Mouse (Mus musculus): ENCODE results near the gene Cox7a2. TPM values are rescaled to one million over a fixed set of nuclear protein-coding genes. Genes with fewer than 3 reads are reported as not detected.
A peak's percentile ranks its signal among the peaks of the same experiment; 100 is the strongest.

Cox7a2 gene
- total and polyA plus RNA-seq, 2 experiments, result 163 to 458 TPM

DNA sequence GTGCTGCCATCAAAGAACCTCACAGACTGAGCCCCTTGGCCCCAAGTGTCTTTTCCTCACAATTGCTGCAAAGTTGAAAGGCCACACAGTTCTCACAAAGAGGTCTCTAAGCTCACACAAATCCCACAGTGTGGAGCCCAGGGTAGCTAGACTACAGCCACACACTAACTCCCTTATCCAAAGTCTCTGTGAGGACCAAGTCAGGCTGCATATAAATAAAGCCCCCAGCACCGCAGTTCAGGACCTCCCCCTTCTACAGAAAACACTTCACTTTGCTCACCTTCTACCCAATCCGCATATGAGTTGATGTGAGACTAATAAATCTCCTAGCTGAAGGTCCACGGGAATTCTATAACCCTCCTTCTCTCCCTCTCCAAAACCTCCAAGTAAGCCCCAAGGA lies 24.8 kb upstream of the Cox7a2 start:
- WGBS, result 63% methylated on average over 3 of the region's 3 CpGs
- Histone ChIP-seq H3K4me3 (ENCODE audit: insufficient read depth, low read depth, low read length) (no peak overlapping the region), H3K36me3 (ENCODE audit: control insufficient read depth, insufficient read depth, low read length) (peaks cover 4% of the 10 kb centered on the region; the same call in 1 of the 2 replicates), H3K27ac (replicated peaks; ENCODE audit: insufficient read depth, low read depth, low read length) (no peak overlapping the region; the same call in 1 of the 2 replicates), H3K4me1 (ENCODE audit: control insufficient read depth, insufficient read depth, low read length) (peaks cover 37% of the 10 kb centered on the region), H3K27me3 (ENCODE audit: control insufficient read depth, insufficient read depth, low read length) (no peaks in the 10 kb centered on the region), H3K9ac (ENCODE audit: low read depth, low read length) (no peak overlapping the region), H3K79me2 (ENCODE audit: control insufficient read depth, insufficient read depth, low read length) (peaks cover 25% of the 10 kb centered on the region)
- no peak for TF ChIP-seq CTCF (IDR thresholded peaks at IDR 0.05; ENCODE audit: low read depth, low read length)
- TF ChIP-seq POLR2A (IDR thresholded peaks at IDR 0.05; ENCODE audit: extremely low read depth, insufficient read depth, low read length), result no peak
- DNase-seq (ENCODE audit: extremely low read depth, low read depth, low spot score), result no peak

DNA sequence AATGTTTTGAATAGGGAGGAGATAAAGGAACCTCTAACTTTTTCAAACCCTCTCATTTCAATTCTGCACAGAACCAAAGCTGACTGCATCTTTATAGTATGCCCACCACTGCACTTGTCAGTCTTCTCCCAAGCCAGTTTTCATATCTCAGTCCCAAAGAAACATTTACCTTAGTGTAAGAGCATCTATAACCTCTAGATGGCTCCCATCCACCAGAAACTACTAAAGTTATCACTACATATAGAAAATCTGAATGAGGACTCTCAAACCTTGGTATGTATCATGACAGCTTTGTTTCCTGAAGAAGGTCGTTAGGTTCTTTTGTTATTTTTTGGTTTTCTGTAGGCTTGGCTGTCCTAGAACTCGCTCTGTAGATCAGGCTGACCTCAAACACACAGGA lies 19.7 kb upstream of the Cox7a2 start:
- Histone ChIP-seq H3K27ac (replicated peaks; ENCODE audit: insufficient read depth, low read depth, low read length) (no peak overlapping the region), H3K4me1 (ENCODE audit: control insufficient read depth, insufficient read depth, low read length) (peaks cover 18% of the 10 kb centered on the region), H3K27me3 (ENCODE audit: control insufficient read depth, insufficient read depth, low read length) (no peaks in the 10 kb centered on the region), H3K36me3 (ENCODE audit: control insufficient read depth, insufficient read depth, low read length) (peaks cover 18% of the 10 kb centered on the region), H3K4me3 (ENCODE audit: insufficient read depth, low read depth, low read length) (no peak overlapping the region), H3K9ac (ENCODE audit: low read depth, low read length) (no peak overlapping the region), H3K79me2 (ENCODE audit: control insufficient read depth, insufficient read depth, low read length) (peaks cover 12% of the 10 kb centered on the region)
- no peak for DNase-seq (ENCODE audit: extremely low read depth, low read depth, low spot score)
- TF ChIP-seq POLR2A (IDR thresholded peaks at IDR 0.05; ENCODE audit: extremely low read depth, insufficient read depth, low read length), result no peak
- no peak for TF ChIP-seq CTCF (IDR thresholded peaks at IDR 0.05; ENCODE audit: low read depth, low read length)
- 75% methylated on average over 2 of the region's 2 CpGs for WGBS

DNA sequence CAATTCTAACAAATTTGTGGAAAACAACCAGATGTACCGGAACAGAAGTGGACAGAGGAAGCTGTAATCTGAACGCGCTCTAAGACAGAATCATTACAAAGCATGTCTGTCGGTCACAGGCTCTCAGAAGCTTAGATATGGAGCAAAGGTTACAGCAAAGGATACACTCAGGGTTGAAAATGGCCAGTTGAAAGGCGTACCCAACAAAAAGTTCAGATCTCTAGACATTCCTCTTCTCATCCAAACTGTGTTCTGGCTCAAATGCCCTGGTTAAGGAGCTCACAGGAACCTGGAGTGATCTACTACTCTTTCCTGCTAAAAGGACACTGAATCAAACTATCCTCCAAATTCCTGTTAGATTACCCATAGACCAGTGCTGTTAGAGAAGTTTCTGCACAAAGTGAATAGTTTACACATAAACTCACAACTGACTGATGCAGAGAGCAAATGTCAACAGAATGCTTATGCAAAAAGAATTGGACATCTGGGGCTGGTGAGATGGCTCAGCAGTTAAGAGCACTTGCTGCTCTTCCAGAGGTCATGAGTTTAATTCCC lies 7.4 kb upstream of the Cox7a2 start:
- Histone ChIP-seq H3K4me1 (ENCODE audit: control insufficient read depth, insufficient read depth, low read length) (no peaks in the 10 kb centered on the region; the same call in 1 of the 2 replicates), H3K36me3 (ENCODE audit: control insufficient read depth, insufficient read depth, low read length) (peaks cover 22% of the 10 kb centered on the region), H3K9ac (ENCODE audit: low read depth, low read length) (no peak overlapping the region), H3K27ac (replicated peaks; ENCODE audit: insufficient read depth, low read depth, low read length) (no peak overlapping the region), H3K4me3 (ENCODE audit: insufficient read depth, low read depth, low read length) (no peak overlapping the region), H3K79me2 (ENCODE audit: control insufficient read depth, insufficient read depth, low read length) (no peaks in the 10 kb centered on the region; the same call in 1 of the 2 replicates), H3K27me3 (ENCODE audit: control insufficient read depth, insufficient read depth, low read length) (no peaks in the 10 kb centered on the region)
- WGBS, result 70% methylated on average over 5 of the region's 5 CpGs
- TF ChIP-seq POLR2A (IDR thresholded peaks at IDR 0.05; ENCODE audit: extremely low read depth, insufficient read depth, low read length), result no peak
- DNase-seq (ENCODE audit: extremely low read depth, low read depth, low spot score), result no peak

DNA sequence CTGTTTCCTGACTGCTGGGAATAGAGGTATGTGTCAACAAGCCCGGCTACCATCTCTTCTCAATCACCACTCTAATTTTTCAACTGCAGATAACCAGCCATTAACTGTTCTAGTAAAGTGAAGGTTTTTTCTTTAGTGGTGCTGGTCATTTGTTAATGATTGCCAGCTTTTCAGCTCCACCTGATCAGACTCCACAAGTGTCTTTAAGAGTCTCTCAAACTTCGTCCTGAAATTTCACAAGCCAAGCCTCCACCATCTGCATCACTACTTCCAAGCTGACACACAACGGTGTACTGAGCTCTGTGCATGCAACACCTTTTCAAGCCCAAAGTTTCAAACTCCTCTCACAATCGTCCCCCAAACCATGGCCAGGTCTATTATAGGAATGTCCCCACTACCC lies 5.7 kb upstream of the Cox7a2 start:
- no peak overlapping the region for H3K27ac ChIP-seq (replicated peaks; ENCODE audit: insufficient read depth, low read depth, low read length)
- no peak for DNase-seq (ENCODE audit: extremely low read depth, low read depth, low spot score)
- no peaks in the 10 kb centered on the region for H3K79me2 ChIP-seq (ENCODE audit: control insufficient read depth, insufficient read depth, low read length)
- no peaks in the 10 kb centered on the region; the same call in 1 of the 2 replicates for H3K4me1 ChIP-seq (ENCODE audit: control insufficient read depth, insufficient read depth, low read length)
- H3K9ac ChIP-seq (ENCODE audit: low read depth, low read length), result no peak overlapping the region
- no peaks in the 10 kb centered on the region for H3K27me3 ChIP-seq (ENCODE audit: control insufficient read depth, insufficient read depth, low read length)
- no peak for TF ChIP-seq POLR2A (IDR thresholded peaks at IDR 0.05; ENCODE audit: extremely low read depth, insufficient read depth, low read length)
- no peak for TF ChIP-seq CTCF (IDR thresholded peaks at IDR 0.05; ENCODE audit: low read depth, low read length)
- H3K4me3 ChIP-seq (ENCODE audit: insufficient read depth, low read depth, low read length), result no peak overlapping the region
- WGBS, result 65% methylated on average over 4 of the region's 4 CpGs
- peaks cover 8% of the 10 kb centered on the region for H3K36me3 ChIP-seq (ENCODE audit: control insufficient read depth, insufficient read depth, low read length)

DNA sequence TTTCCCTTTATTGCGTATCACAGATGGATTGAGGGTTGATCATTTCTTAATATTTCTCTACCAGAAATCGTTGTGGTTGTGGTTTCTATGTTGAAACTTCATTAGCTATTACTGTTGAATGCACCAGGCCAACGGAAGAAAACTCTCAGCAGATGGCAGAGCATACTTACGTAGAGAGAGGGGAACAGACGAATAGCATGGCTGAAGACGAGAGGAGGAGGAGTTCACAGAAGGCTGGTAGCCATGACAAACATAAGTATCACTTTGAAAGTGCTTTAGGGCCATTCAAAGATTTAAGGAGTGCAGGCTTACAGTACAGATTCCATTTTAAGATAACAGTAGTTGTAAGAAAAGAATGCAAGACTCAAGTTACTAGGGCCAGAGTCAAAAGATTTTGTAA lies 2.8 kb upstream of the Cox7a2 start:
- Histone ChIP-seq H3K27ac (replicated peaks; ENCODE audit: insufficient read depth, low read depth, low read length) (0 out of 2 replicates have a peak overlapping the region, but pooled peaks have one; percentile 5), H3K79me2 (ENCODE audit: control insufficient read depth, insufficient read depth, low read length) (peaks cover 5% of the 10 kb centered on the region; the same call in 1 of the 2 replicates), H3K4me3 (ENCODE audit: insufficient read depth, low read depth, low read length) (no peak overlapping the region), H3K27me3 (ENCODE audit: control insufficient read depth, insufficient read depth, low read length) (no peaks in the 10 kb centered on the region), H3K36me3 (ENCODE audit: control insufficient read depth, insufficient read depth, low read length) (peaks cover 4% of the 10 kb centered on the region; the same call in 1 of the 2 replicates), H3K9ac (ENCODE audit: low read depth, low read length) (no peak overlapping the region), H3K4me1 (ENCODE audit: control insufficient read depth, insufficient read depth, low read length) (peaks cover 8% of the 10 kb centered on the region)
- no peak for DNase-seq (ENCODE audit: extremely low read depth, low read depth, low spot score)
- TF ChIP-seq POLR2A (IDR thresholded peaks at IDR 0.05; ENCODE audit: extremely low read depth, insufficient read depth, low read length) (no peak), CTCF (IDR thresholded peaks at IDR 0.05; ENCODE audit: low read depth, low read length) (no peak)
- 44% methylated on average over 6 of the region's 6 CpGs for WGBS

DNA sequence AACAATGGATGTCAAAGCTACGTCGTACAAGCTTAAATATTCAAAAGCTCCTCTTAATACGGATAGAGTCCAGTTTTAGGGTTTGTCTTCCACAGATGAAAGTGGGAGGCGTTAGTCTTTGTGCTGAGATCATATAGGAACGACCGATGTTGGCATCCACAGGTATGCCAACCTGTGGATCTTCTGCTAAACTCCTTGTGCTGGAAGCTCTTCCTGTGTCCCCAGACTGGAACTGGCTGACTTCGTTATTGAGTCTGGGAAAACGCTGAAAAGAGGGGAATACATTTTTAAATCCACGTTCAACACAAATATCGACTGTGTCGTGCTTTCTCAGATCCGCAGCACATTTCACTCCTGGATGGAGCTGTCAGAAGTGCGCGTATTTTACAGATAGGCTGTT lies 398 bp upstream of the Cox7a2 start:
- Histone ChIP-seq H3K79me2 (ENCODE audit: control insufficient read depth, insufficient read depth, low read length) (peaks cover 5% of the 10 kb centered on the region; the same call in 1 of the 2 replicates), H3K4me3 (ENCODE audit: insufficient read depth, low read depth, low read length) (peak overlapping the region; percentile 50), H3K36me3 (ENCODE audit: control insufficient read depth, insufficient read depth, low read length) (peaks cover 13% of the 10 kb centered on the region), H3K27ac (replicated peaks; ENCODE audit: insufficient read depth, low read depth, low read length) (peak overlapping the region; percentile 45), H3K4me1 (ENCODE audit: control insufficient read depth, insufficient read depth, low read length) (peaks cover 11% of the 10 kb centered on the region), H3K27me3 (ENCODE audit: control insufficient read depth, insufficient read depth, low read length) (no peaks in the 10 kb centered on the region), H3K9ac (ENCODE audit: low read depth, low read length) (peak overlapping the region; percentile 51)
- no peak for DNase-seq (ENCODE audit: extremely low read depth, low read depth, low spot score)
- WGBS, result 2% methylated on average over 14 of the region's 14 CpGs
- no peak for TF ChIP-seq POLR2A (IDR thresholded peaks at IDR 0.05; ENCODE audit: extremely low read depth, insufficient read depth, low read length)
- no peak for TF ChIP-seq CTCF (IDR thresholded peaks at IDR 0.05; ENCODE audit: low read depth, low read length)
